Mouse (Mus musculus) olfactory bulb, adult 2 months (tissue): ENCODE measurements at regions not wholly inside any gene's neighbourhood (a gene's known extent, or its start where the extent isn't known, plus 50 kb on each side); places are given as distances from the start of the nearest gene placed in this dataset.

Source experiments
- CTCF ChIP-seq: fragments of 200-500 bp; IDR thresholded peaks from 2 replicates; pipeline ENCODE4 v1.5.1; 2012; ENCODE audit warnings: low read depth, mild to moderate bottlenecking, low read length, moderate library complexity; ENCODE audit not compliant: insufficient read depth
- POLR2A ChIP-seq: fragments of 200-500 bp; IDR thresholded peaks from 2 replicates; pipeline ENCODE4 v1.6.1; 2012; ENCODE audit warnings: mild to moderate bottlenecking, low read depth, low read length, moderate library complexity; ENCODE audit not compliant: insufficient read depth

DNA sequence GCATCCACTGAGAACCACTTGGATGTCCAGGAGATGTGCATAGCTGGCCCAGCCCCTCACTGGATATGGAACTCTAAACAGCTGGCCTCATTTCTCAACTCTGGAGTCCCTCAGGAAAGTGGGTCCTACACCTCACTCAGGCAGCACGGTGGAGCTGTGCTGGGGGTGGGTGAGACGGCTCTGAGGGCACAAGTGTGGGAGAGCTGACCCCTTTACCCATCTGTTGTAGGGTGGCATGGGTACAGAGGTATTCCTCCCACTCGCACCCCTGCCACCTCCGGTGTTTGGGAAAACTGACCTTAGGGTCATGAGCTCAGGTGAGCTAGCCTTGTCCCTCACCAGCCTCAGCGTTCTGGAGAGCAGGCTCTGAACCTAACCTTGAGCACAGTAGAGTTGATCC is 181.8 kb upstream of the Stxbp6 start:
- TF ChIP-seq CTCF (no peak), POLR2A (no peak)
